Mouse (Mus musculus) limb, embryonic 14.5 days (tissue): ENCODE results near the gene Acsm1. TPM values are rescaled to one million over a fixed set of nuclear protein-coding genes. Genes with fewer than 3 reads are reported as not detected.

ENCODE experiments used
- ATAC-seq: fragments of 200-750 bp; cut with Nextera tagmentation; 2 replicates; pipeline ENCODE4 v1.8.0; 2017; ENCODE audit warnings: low read depth, moderate number of reproducible peaks, moderate TSS enrichment; ENCODE audit not compliant: low FRiP score
- DNase-seq: peaks from one replicate; pipeline ENCODE4 v3.0.0-alpha.2; 2015; ENCODE audit warnings: low spot score
- H3K27ac ChIP-seq: fragments of 300-500 bp; sonication (generic); replicated peaks from 2 replicates; pipeline ENCODE4 v1.5.1; 2014; ENCODE audit warnings: low read depth, mild to moderate bottlenecking, low read length, moderate library complexity, mixed read lengths
- H3K27me3 ChIP-seq: fragments of 300-500 bp; sonication (generic); 2 replicates; pipeline ENCODE4 v1.6.1; 2014; ENCODE audit warnings: low read length, mixed read lengths; ENCODE audit not compliant: control insufficient read depth, insufficient read depth
- H3K36me3 ChIP-seq: fragments of 300-500 bp; sonication (generic); 2 replicates; pipeline ENCODE4 v1.6.1; 2014; ENCODE audit warnings: mild to moderate bottlenecking, low read length, moderate library complexity, mixed read lengths; ENCODE audit not compliant: control insufficient read depth, insufficient read depth
- H3K4me1 ChIP-seq: fragments of 300-500 bp; sonication (generic); 2 replicates; pipeline ENCODE4 v1.6.1; 2014; ENCODE audit warnings: antibody characterized with exemption, low read length, mixed read lengths; ENCODE audit not compliant: control insufficient read depth, insufficient read depth
- H3K4me2 ChIP-seq: fragments of 300-500 bp; sonication (generic); replicated peaks from 2 replicates; pipeline ENCODE4 v1.6.1; 2014; ENCODE audit warnings: low read depth, mild to moderate bottlenecking, low read length, moderate library complexity; ENCODE audit not compliant: severe bottlenecking
- H3K4me3 ChIP-seq: fragments of 300-500 bp; sonication (generic); replicated peaks from 2 replicates; pipeline ENCODE4 v1.5.1; 2014; ENCODE audit warnings: low read length
- H3K9ac ChIP-seq: fragments of 300-500 bp; sonication (generic); 2 replicates; pipeline ENCODE4 v1.6.1; 2014; ENCODE audit warnings: mild to moderate bottlenecking, low read depth, low read length, moderate library complexity; ENCODE audit not compliant: severe bottlenecking
- H3K9me3 ChIP-seq: fragments of 300-500 bp; sonication (generic); 2 replicates; pipeline ENCODE4 v1.6.1; 2016; ENCODE audit warnings: low read length; ENCODE audit not compliant: control insufficient read depth
- POLR2A ChIP-seq: fragments of 200-500 bp; IDR thresholded peaks from 2 replicates; pipeline ENCODE4 v1.8.0; 2012; ENCODE audit warnings: inconsistent platforms, mild to moderate bottlenecking, moderate library complexity, borderline replicate concordance; ENCODE audit not compliant: insufficient read depth, insufficient read length; ENCODE audit errors: extremely low read depth
- WGBS: fragments of 180-500 bp; shearing (Covaris S2); extraction: QIAGEN DNeasy Blood & Tissue Kit; methylation state at CpG from one replicate; pipeline ENCODE4 v1.1.7; 2014; 5-methylcytosine and 5-hydroxymethylcytosine counted together
- polyA plus RNA-seq, 2 experiments: library from polyadenylated mRNA; depleted of rRNA in 1 of 2; stranded (reverse) in 1 of 2; unstranded in 1 of 2; fragments of >200 nt; fragmentation: Nextera tagmentation in 1 of 2; extraction: Ambion mirVana in 1 of 2; gene quantifications; 2 replicates each; pipeline versions ENCODE4 v1.2.1 to v1.2.3; 2012 to 2014

Acsm1 gene
- polyA plus RNA-seq, 2 experiments, result 0.03 TPM; not detected in 1

- Histone ChIP-seq H3K4me1 (no peaks in the 10 kb centered on the region), H3K27ac (no peak overlapping the region), H3K4me3 (no peak overlapping the region), H3K36me3 (no peaks in the 10 kb centered on the region), H3K9ac (no peak overlapping the region), H3K9me3 (no peaks in the 10 kb centered on the region), H3K27me3 (no peaks in the 10 kb centered on the region), H3K4me2 (no peak overlapping the region)
- ATAC-seq (no peak), DNase-seq (no peak)
- WGBS, result 86% methylated on average over 1 of the region's 1 CpGs
- no peak for TF ChIP-seq POLR2A
Observed at GRCm38 (mm10) chr7:119694926-119695325, 88.1 kb downstream of the Acsm1 start.

Other genes starting within 250 kb of the Acsm1 start
- gene Gp2, start 147.7 kb upstream of the Acsm1 start, polyA plus RNA-seq (2012; rRNA removed), result not detected in 2 replicates
- not detected in 2 replicates for gene Gp2, start 147.7 kb upstream of the Acsm1 start, polyA plus RNA-seq (2014; fragmentation: Nextera tagmentation; extraction: Ambion mirVana)
- gene Umod, start 127.7 kb upstream of the Acsm1 start, polyA plus RNA-seq (2012; rRNA removed), result not detected in 2 replicates
- not detected in 2 replicates for gene Umod, start 127.7 kb upstream of the Acsm1 start, polyA plus RNA-seq (2014; fragmentation: Nextera tagmentation; extraction: Ambion mirVana)
- gene Acsm5, start 87.6 kb upstream of the Acsm1 start, polyA plus RNA-seq (2012; rRNA removed), result not detected in 2 replicates
- not detected in 2 replicates for gene Acsm5, start 87.6 kb upstream of the Acsm1 start, polyA plus RNA-seq (2014; fragmentation: Nextera tagmentation; extraction: Ambion mirVana)
- gene Pdilt, start 83.5 kb upstream of the Acsm1 start, polyA plus RNA-seq (2012; rRNA removed), result not detected in 2 replicates
- not detected in 2 replicates for gene Pdilt, start 83.5 kb upstream of the Acsm1 start, polyA plus RNA-seq (2014; fragmentation: Nextera tagmentation; extraction: Ambion mirVana)
- not detected in 2 replicates for gene Acsm2, start 52.7 kb upstream of the Acsm1 start, polyA plus RNA-seq (2012; rRNA removed)
- gene Acsm2, start 52.7 kb upstream of the Acsm1 start, polyA plus RNA-seq (2014; fragmentation: Nextera tagmentation; extraction: Ambion mirVana), result not detected in 2 replicates
- not detected in 2 replicates for gene Acsm4, start 83.0 kb downstream of the Acsm1 start, polyA plus RNA-seq (2012; rRNA removed)
- not detected in 2 replicates for gene Acsm4, start 83.0 kb downstream of the Acsm1 start, polyA plus RNA-seq (2014; fragmentation: Nextera tagmentation; extraction: Ambion mirVana)
- gene Thumpd1, start 113.8 kb downstream of the Acsm1 start, polyA plus RNA-seq (2012; rRNA removed), result 38.9 and 43.6 TPM in 2 replicates
- gene Thumpd1, start 113.8 kb downstream of the Acsm1 start, polyA plus RNA-seq (2014; fragmentation: Nextera tagmentation; extraction: Ambion mirVana), result 76.5 and 81.3 TPM in 2 replicates
- gene Acsm3, start 153.9 kb downstream of the Acsm1 start, polyA plus RNA-seq (2012; rRNA removed), result 1.1 and 1.6 TPM in 2 replicates
- gene Acsm3, start 153.9 kb downstream of the Acsm1 start, polyA plus RNA-seq (2014; fragmentation: Nextera tagmentation; extraction: Ambion mirVana), result 0.28 and 0.32 TPM in 2 replicates
- 33.1 and 44.4 TPM in 2 replicates for gene Rexo5, start 187.0 kb downstream of the Acsm1 start, polyA plus RNA-seq (2012; rRNA removed)
- gene Rexo5, start 187.0 kb downstream of the Acsm1 start, polyA plus RNA-seq (2014; fragmentation: Nextera tagmentation; extraction: Ambion mirVana), result 19.5 and 21.2 TPM in 2 replicates
- 14.0 TPM in 2 replicates for gene Eri2, start 187.0 kb downstream of the Acsm1 start, polyA plus RNA-seq (2012; rRNA removed)
- gene Eri2, start 187.0 kb downstream of the Acsm1 start, polyA plus RNA-seq (2014; fragmentation: Nextera tagmentation; extraction: Ambion mirVana), result 21.5 and 25.7 TPM in 2 replicates